Mouse (Mus musculus) monocyte, adult 5-6 weeks (primary cell): ENCODE data around the gene Cdon. TPM values are rescaled to one million over a fixed set of nuclear protein-coding genes. Genes with fewer than 3 reads are reported as not detected.

Source experiments
- total RNA-seq: library from RNA; stranded (forward); fragments of 200-1000, 200-491, 200-594 nt; gene quantifications from 3 replicates; pipeline ENCODE4 v1.2.3, GENCODE M21; 2017

Gene Cdon
- total RNA-seq, 1 experiment from 2014 or later, result 0.19 TPM

Other genes with a start within 250 kb of the Cdon start
- 22.0 to 26.1 TPM (median 25.5 TPM) in 3 replicates for gene Dcps, start 245.1 kb upstream of the Cdon start, total RNA-seq
- 44.4 to 75.2 TPM (median 54.0 TPM) in 3 replicates for gene Srpr, start 221.0 kb upstream of the Cdon start, total RNA-seq
- 9.9 to 13.5 TPM (median 12.9 TPM) in 3 replicates for gene Tirap, start 220.8 kb upstream of the Cdon start, total RNA-seq
- 33.0 to 49.7 TPM (median 42.1 TPM) in 3 replicates for gene Foxred1, start 210.1 kb upstream of the Cdon start, total RNA-seq
- gene Fam118b, start 153.3 kb upstream of the Cdon start, total RNA-seq, result 8.1 to 19.4 TPM (median 15.3 TPM) in 3 replicates
- gene Rpusd4, start 153.3 kb upstream of the Cdon start, total RNA-seq, result 11.6 to 17.8 TPM (median 12.7 TPM) in 3 replicates
- not detected in 3 replicates for gene Gm1113, start 97.1 kb downstream of the Cdon start, total RNA-seq
- gene Ddx25, start 137.4 kb downstream of the Cdon start, total RNA-seq, result 0.10 to 0.64 TPM (median 0.57 TPM) in 3 replicates
- gene Pus3, start 137.5 kb downstream of the Cdon start, total RNA-seq, result 17.2 to 30.8 TPM (median 30.7 TPM) in 3 replicates
- gene Pate2, start 149.2 kb downstream of the Cdon start, total RNA-seq, result not detected in 3 replicates
- gene Hyls1, start 149.3 kb downstream of the Cdon start, total RNA-seq, result 8.4 to 10.2 TPM (median 9.8 TPM) in 3 replicates
- gene Pate4, start 190.8 kb downstream of the Cdon start, total RNA-seq, result not detected in 3 replicates
- not detected in 3 replicates for gene Pate3, start 227.1 kb downstream of the Cdon start, total RNA-seq